Mouse (Mus musculus): ENCODE results near the gene Gm45021.

GRCm38 (mm10) chr6:48569065-48569807 lies 20.2 kb upstream of the Gm45021 start:
- TF ChIP-seq ZNF384 (IDR thresholded peaks at IDR 0.05; ENCODE audit: low read depth, low read length) (no peak), MAFK (IDR thresholded peaks at IDR 0.05; ENCODE audit: insufficient read depth, low read depth, low read length) (no peak), ZC3H11A (IDR thresholded peaks at IDR 0.05; ENCODE audit: borderline replicate concordance, low read depth, low read length) (no peak), CHD2 (IDR thresholded peaks at IDR 0.05; ENCODE audit: low read depth, low read length) (no peak)
